27 mouse cellular contexts compared by ENCODE assay signal in genomic region chr6:125503186-125503802, GRCm38 (mm10). TPM values are rescaled to one million over a fixed set of nuclear protein-coding genes. Genes with fewer than 3 reads are reported as not detected.
DNase-seq lines count a peak whose midpoint lies in the region; ATAC-seq and TF ChIP-seq lines count a peak whose summit lies in the region.
"Had no signal": no experiment of that assay in that cellular context is flagged by ENCODE, and none has a peak within 500 bp of the region (broad histone marks: within the 10 kb centered on the region; RNA-seq: fewer than 3 reads in every experiment).

No protein-coding gene starts in this region.

- H3K27me3 ChIP-seq in embryonic facial prominence, embryonic 14.5 days (replicated peaks; ENCODE audit: control insufficient read depth, insufficient read depth, low read length): no peaks in the 10 kb centered on the region
- H3K27me3 ChIP-seq in embryonic facial prominence, embryonic 10.5 days (replicated peaks; ENCODE audit: low read depth, poor library complexity, severe bottlenecking): no peaks in the 10 kb centered on the region
- H3K27me3 ChIP-seq in embryonic facial prominence, embryonic 15.5 days: no peaks in the 10 kb centered on the region
- no peaks in the 10 kb centered on the region for H3K27me3 ChIP-seq in stomach, embryonic 15.5 days (replicated peaks)
- no peaks in the 10 kb centered on the region for H3K27me3 ChIP-seq in stomach, postnatal 0 days (ENCODE audit: control insufficient read depth, insufficient read depth, low read length)
- no peaks in the 10 kb centered on the region for H3K27me3 ChIP-seq in midbrain, embryonic 16.5 days (ENCODE audit: control insufficient read depth, insufficient read depth, low read depth, low read length)
- H3K27me3 ChIP-seq: embryonic facial prominence, embryonic 12.5 days; forebrain, embryonic 12.5 days; Patski had no signal

- 85% methylated on average over 11 of the region's 11 CpGs for WGBS in embryonic facial prominence, embryonic 14.5 days
- WGBS in embryonic facial prominence, embryonic 10.5 days: 86% methylated on average over 11 of the region's 11 CpGs
- WGBS in embryonic facial prominence, embryonic 15.5 days: 70% methylated on average over 11 of the region's 11 CpGs
- WGBS in stomach, embryonic 15.5 days: 86% methylated on average over 11 of the region's 11 CpGs
- 75% methylated on average over 11 of the region's 11 CpGs for WGBS in stomach, postnatal 0 days
- 92% methylated on average over 11 of the region's 11 CpGs for WGBS in midbrain, embryonic 16.5 days

- no peak overlapping the region for H3K4me3 ChIP-seq in embryonic facial prominence, embryonic 14.5 days (ENCODE audit: low read depth, low read length)
- H3K4me3 ChIP-seq in embryonic facial prominence, embryonic 10.5 days: no peak overlapping the region
- no peak overlapping the region for H3K4me3 ChIP-seq in embryonic facial prominence, embryonic 15.5 days (replicated peaks)
- no peak overlapping the region for H3K4me3 ChIP-seq in stomach, embryonic 15.5 days (replicated peaks)
- no peak overlapping the region for H3K4me3 ChIP-seq in stomach, postnatal 0 days (ENCODE audit: low read depth, low read length)
- no peak overlapping the region for H3K4me3 ChIP-seq in midbrain, embryonic 16.5 days (ENCODE audit: low read depth, low read length)
- H3K4me3 ChIP-seq: embryonic facial prominence, embryonic 12.5 days; forebrain, embryonic 10.5 days; forebrain, embryonic 12.5 days had no signal

- DNase-seq in embryonic facial prominence, embryonic 14.5 days (ENCODE audit: low spot score): peak; percentile 27
- DNase-seq in embryonic facial prominence, embryonic 10.5 days (ENCODE audit: low spot score): no peak
- DNase-seq in stomach, postnatal 0 days (ENCODE audit: low spot score): no peak
- no peak for DNase-seq in lung, postnatal 36 days
- DNase-seq: adrenal gland, adult 8-10 months; adrenal gland, postnatal 14 days; adrenal gland, postnatal 36 days; B cell, adult 2 months; cerebellum, adult 11-12 months; cerebellum, adult 2 months; cerebellum, adult 9-10 months; cerebellum, postnatal 14 days; cerebellum, postnatal 36 days; embryo, embryonic 11 days had no signal

- H3K4me2 ChIP-seq in embryonic facial prominence, embryonic 14.5 days (ENCODE audit: low read depth, low read length): no peak overlapping the region
- H3K4me2 ChIP-seq in embryonic facial prominence, embryonic 15.5 days (replicated peaks): no peak overlapping the region
- no peak overlapping the region for H3K4me2 ChIP-seq in stomach, embryonic 15.5 days
- no peak overlapping the region for H3K4me2 ChIP-seq in stomach, postnatal 0 days (replicated peaks; ENCODE audit: low read depth)
- no peak overlapping the region for H3K4me2 ChIP-seq in midbrain, embryonic 16.5 days (ENCODE audit: low read length)
- H3K4me2 ChIP-seq: embryonic facial prominence, embryonic 12.5 days; forebrain, embryonic 12.5 days had no signal

- peak; percentile 37; the same call in 1 of the 2 replicates for ATAC-seq in embryonic facial prominence, embryonic 14.5 days (ENCODE audit: low read depth)
- no peak; the same call in 1 of the 2 replicates for ATAC-seq in embryonic facial prominence, embryonic 15.5 days (ENCODE audit: insufficient number of reproducible peaks, low FRiP score, low TSS enrichment, low read depth)
- 0 out of 2 replicates have a peak, but pooled peaks have one; percentile 22 for ATAC-seq in stomach, embryonic 15.5 days (ENCODE audit: insufficient read depth, low FRiP score, low read depth)
- peak; percentile 38; the same call in 1 of the 2 replicates for ATAC-seq in stomach, postnatal 0 days (ENCODE audit: low FRiP score, low TSS enrichment)
- ATAC-seq in inflammation-experienced regulatory T-cells, adult 6 months: no peak
- no peak for ATAC-seq in midbrain, embryonic 16.5 days
- ATAC-seq: activated CD4-positive, CD25-positive, alpha-beta regulatory T cell, adult 4 months; CD4-positive, CD25-positive, alpha-beta regulatory T cell, adult 4 months; forebrain, embryonic 14.5 days; forebrain, embryonic 16.5 days; Patski had no signal

- H3K9ac ChIP-seq in embryonic facial prominence, embryonic 14.5 days (ENCODE audit: low read depth, low read length): no peak overlapping the region
- no peak overlapping the region for H3K9ac ChIP-seq in embryonic facial prominence, embryonic 15.5 days
- no peak overlapping the region for H3K9ac ChIP-seq in stomach, embryonic 15.5 days
- no peak overlapping the region for H3K9ac ChIP-seq in stomach, postnatal 0 days (ENCODE audit: low read length)
- H3K9ac ChIP-seq in midbrain, embryonic 16.5 days (ENCODE audit: low read depth, low read length): no peak overlapping the region
- H3K9ac ChIP-seq: embryonic facial prominence, embryonic 12.5 days; forebrain, embryonic 12.5 days had no signal

- peak; percentile 68 for TF ChIP-seq EP300 in stomach, postnatal 0 days (optimal IDR thresholded peaks at IDR 0.05)

- no peaks in the 10 kb centered on the region for H3K4me1 ChIP-seq in embryonic facial prominence, embryonic 14.5 days (ENCODE audit: control insufficient read depth, insufficient read depth, low read length)
- peaks cover 7% of the 10 kb centered on the region; the same call in 1 of the 2 replicates for H3K4me1 ChIP-seq in embryonic facial prominence, embryonic 10.5 days
- 0 out of 2 replicates have a peak, but pooled peaks cover 9% of the 10 kb centered on the region for H3K4me1 ChIP-seq in embryonic facial prominence, embryonic 15.5 days
- H3K4me1 ChIP-seq in stomach, embryonic 15.5 days: no peaks in the 10 kb centered on the region
- H3K4me1 ChIP-seq in stomach, postnatal 0 days (replicated peaks; ENCODE audit: control insufficient read depth, insufficient read depth): no peaks in the 10 kb centered on the region
- H3K4me1 ChIP-seq in midbrain, embryonic 16.5 days (ENCODE audit: control insufficient read depth, insufficient read depth, low read length): no peaks in the 10 kb centered on the region
- H3K4me1 ChIP-seq: embryonic facial prominence, embryonic 12.5 days; forebrain, embryonic 12.5 days had no signal

- no peaks in the 10 kb centered on the region for H3K9me3 ChIP-seq in embryonic facial prominence, embryonic 14.5 days (ENCODE audit: control insufficient read depth, low read length)
- no peaks in the 10 kb centered on the region for H3K9me3 ChIP-seq in embryonic facial prominence, embryonic 10.5 days
- H3K9me3 ChIP-seq in embryonic facial prominence, embryonic 15.5 days (replicated peaks): no peaks in the 10 kb centered on the region
- H3K9me3 ChIP-seq in stomach, embryonic 15.5 days: no peaks in the 10 kb centered on the region
- H3K9me3 ChIP-seq in stomach, postnatal 0 days (ENCODE audit: control insufficient read depth, low read length): no peaks in the 10 kb centered on the region
- H3K9me3 ChIP-seq in midbrain, embryonic 16.5 days (replicated peaks; ENCODE audit: control insufficient read depth, low read length, poor library complexity, severe bottlenecking): no peaks in the 10 kb centered on the region
- H3K9me3 ChIP-seq: embryonic facial prominence, embryonic 12.5 days; forebrain, embryonic 10.5 days; forebrain, embryonic 12.5 days had no signal

- no peak for TF ChIP-seq CTCF in stomach, postnatal 0 days (IDR thresholded peaks at IDR 0.05; ENCODE audit: low read depth)

- no peaks in the 10 kb centered on the region for H3K36me3 ChIP-seq in embryonic facial prominence, embryonic 14.5 days (ENCODE audit: control insufficient read depth, insufficient read depth, low read length)
- H3K36me3 ChIP-seq in embryonic facial prominence, embryonic 10.5 days (replicated peaks): no peaks in the 10 kb centered on the region
- H3K36me3 ChIP-seq in embryonic facial prominence, embryonic 15.5 days: no peaks in the 10 kb centered on the region
- H3K36me3 ChIP-seq in stomach, embryonic 15.5 days: no peaks in the 10 kb centered on the region
- no peaks in the 10 kb centered on the region for H3K36me3 ChIP-seq in stomach, postnatal 0 days (ENCODE audit: control insufficient read depth, insufficient read depth, low read length)
- H3K36me3 ChIP-seq in midbrain, embryonic 16.5 days (ENCODE audit: control insufficient read depth, insufficient read depth, low read length): no peaks in the 10 kb centered on the region
- H3K36me3 ChIP-seq: embryonic facial prominence, embryonic 12.5 days; forebrain, embryonic 10.5 days; forebrain, embryonic 12.5 days; G1E had no signal

- no peak overlapping the region for H3K27ac ChIP-seq in embryonic facial prominence, embryonic 14.5 days (replicated peaks; ENCODE audit: low read depth, low read length)
- H3K27ac ChIP-seq in embryonic facial prominence, embryonic 10.5 days (replicated peaks): no peak overlapping the region
- 0 out of 2 replicates have a peak overlapping the region, but pooled peaks have one; percentile 22 for H3K27ac ChIP-seq in embryonic facial prominence, embryonic 15.5 days (replicated peaks)
- H3K27ac ChIP-seq in stomach, embryonic 15.5 days: no peak overlapping the region
- peak overlapping the region; percentile 20; the same call in 1 of the 2 replicates for H3K27ac ChIP-seq in stomach, postnatal 0 days (replicated peaks)
- H3K27ac ChIP-seq in midbrain, embryonic 16.5 days (ENCODE audit: low read length): no peak overlapping the region
- H3K27ac ChIP-seq: embryonic facial prominence, embryonic 12.5 days; forebrain, embryonic 10.5 days; forebrain, embryonic 12.5 days had no signal

RNA-seq across cellular contexts. Expression of gene Cd9, which starts 8.7 kb away (rescaled TPM):
- polyA plus RNA-seq in embryonic facial prominence, embryonic 14.5 days (2014; fragmentation: Nextera tagmentation; extraction: Ambion mirVana): 241 and 245 TPM in 2 replicates
- 33.0 and 36.2 TPM in 2 replicates for polyA plus RNA-seq in embryonic facial prominence, embryonic 10.5 days (2016; fragmentation: Nextera tagmentation; extraction: Ambion mirVana)
- 366 and 382 TPM in 2 replicates for polyA plus RNA-seq in embryonic facial prominence, embryonic 15.5 days (2015; fragmentation: Nextera tagmentation; extraction: Ambion mirVana)
- polyA plus RNA-seq in stomach, embryonic 15.5 days (2015; fragmentation: Nextera tagmentation; extraction: Ambion mirVana): 285 and 317 TPM in 2 replicates
- 487 and 500 TPM in 2 replicates for polyA plus RNA-seq in stomach, postnatal 0 days (2015; fragmentation: Nextera tagmentation; extraction: Ambion mirVana)
- polyA plus RNA-seq in inflammation-experienced regulatory T-cells, adult 6 months (2017; shearing (Covaris generic)): 100 to 1,000 TPM; 101 to 147 (median 147) TPM
- 61.7 and 88.0 TPM in 2 replicates for polyA plus RNA-seq in midbrain, embryonic 16.5 days (2015; fragmentation: Nextera tagmentation; extraction: Ambion mirVana)
- polyA plus RNA-seq: G1E had no signal

RNA-seq across cellular contexts. Expression of gene Vwf, which starts 43.3 kb away (rescaled TPM):
- 13.4 and 16.0 TPM in 2 replicates for polyA plus RNA-seq in embryonic facial prominence, embryonic 14.5 days (2014; fragmentation: Nextera tagmentation; extraction: Ambion mirVana)
- polyA plus RNA-seq in embryonic facial prominence, embryonic 10.5 days (2016; fragmentation: Nextera tagmentation; extraction: Ambion mirVana): 5.5 and 8.6 TPM in 2 replicates
- 8.8 and 9.4 TPM in 2 replicates for polyA plus RNA-seq in embryonic facial prominence, embryonic 15.5 days (2015; fragmentation: Nextera tagmentation; extraction: Ambion mirVana)
- polyA plus RNA-seq in stomach, embryonic 15.5 days (2015; fragmentation: Nextera tagmentation; extraction: Ambion mirVana): 5.7 and 6.6 TPM in 2 replicates
- 7.8 and 9.5 TPM in 2 replicates for polyA plus RNA-seq in stomach, postnatal 0 days (2015; fragmentation: Nextera tagmentation; extraction: Ambion mirVana)
- polyA plus RNA-seq in inflammation-experienced regulatory T-cells, adult 6 months (2017; shearing (Covaris generic)): under 1 TPM in 1 of 3 experiments, not detected in 2; 0.17 TPM
- polyA plus RNA-seq in midbrain, embryonic 16.5 days (2015; fragmentation: Nextera tagmentation; extraction: Ambion mirVana): 8.4 and 9.8 TPM in 2 replicates
- polyA plus RNA-seq: CD4-positive, CD25-positive, alpha-beta regulatory T cell, adult 4 months had no signal

Comparison
In these comparisons a context has a peak if more than half of its experiments do, and no peak if none do; other contexts are left out.
1. ATAC-seq: peak in embryonic facial prominence, embryonic 14.5 days (single experiment), stomach, embryonic 15.5 days (single experiment) and stomach, postnatal 0 days (single experiment); none in embryonic facial prominence, embryonic 15.5 days (single experiment), inflammation-experienced regulatory T-cells, adult 6 months (single experiment) and midbrain, embryonic 16.5 days (single experiment).
2. H3K27ac ChIP-seq: peak in embryonic facial prominence, embryonic 15.5 days (single experiment) and stomach, postnatal 0 days (single experiment); none in embryonic facial prominence, embryonic 14.5 days (single experiment), embryonic facial prominence, embryonic 10.5 days (single experiment), stomach, embryonic 15.5 days (single experiment) and midbrain, embryonic 16.5 days (single experiment).